Mouse (Mus musculus): ENCODE data around the gene 2410137M14Rik.

GRCm38 (mm10) chr17:36973271-36973787 lies 7.7 kb downstream of the 2410137M14Rik start:
- TF ChIP-seq CTCF (IDR thresholded peaks at IDR 0.05; ENCODE audit: low read depth) (no peak), EP300 (IDR thresholded peaks at IDR 0.05; ENCODE audit: low read depth) (no peak)

Data from heart, postnatal 0 days (tissue).